Mouse (Mus musculus) urinary bladder, postnatal 14 days (tissue): ENCODE measurements around the gene Mindy3.

Experiments
- DNase-seq: peaks from one replicate; pipeline ENCODE4 v3.0.0; 2021; ENCODE audit warnings: low spot score

Mindy3 gene

GRCm38 (mm10) chr2:12300449-12301228 lies 118.6 kb downstream of the Mindy3 start:
- DNase-seq, result no peak

DNA sequence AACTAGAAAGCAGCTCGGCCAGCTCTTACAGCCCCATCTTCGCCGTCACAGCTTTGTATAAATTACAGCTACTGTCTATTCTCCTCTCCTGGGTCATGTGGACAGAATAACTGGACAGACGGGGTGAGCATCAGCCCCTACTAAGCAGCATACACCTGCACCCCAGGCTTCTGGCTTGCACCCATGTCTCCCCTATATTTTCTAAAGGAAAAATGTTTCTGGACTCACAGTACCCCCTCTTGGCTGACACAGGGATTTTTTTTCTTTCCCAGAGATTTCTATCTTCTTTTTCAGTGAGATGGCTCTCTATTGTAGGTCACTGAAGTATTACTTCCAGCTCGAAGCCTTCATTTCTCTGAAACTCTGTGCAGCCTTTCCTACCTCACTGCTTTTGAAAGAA lies 122.0 kb downstream of the Mindy3 start:
- DNase-seq, result no peak
